Mouse (Mus musculus) left cerebral cortex, postnatal 14 days (tissue): ENCODE results near the gene Wars2. TPM values are rescaled to one million over a fixed set of nuclear protein-coding genes. Genes with fewer than 3 reads are reported as not detected.

Experiments used
- DNase-seq, 2 experiments: peaks; one replicate each; pipeline ENCODE4 v3.0.0; 2021 to 2022; ENCODE audit warnings: low spot score in 2 of 2, mixed read lengths in 1 of 2
- intact Hi-C: fragments of 180-260 bp; cut with DNase I; formaldehyde crosslinking; loops from one replicate; pipeline ENCODE4 v1.15.1; 2025
- total RNA-seq, 2 experiments: library from RNA; stranded (reverse); gene quantifications; 2 replicates each; pipeline ENCODE4 v1.2.3; 2021

The Wars2 gene
- total RNA-seq, 2 experiments from 2014 or later: 7.6 to 8.5 TPM

DNA sequence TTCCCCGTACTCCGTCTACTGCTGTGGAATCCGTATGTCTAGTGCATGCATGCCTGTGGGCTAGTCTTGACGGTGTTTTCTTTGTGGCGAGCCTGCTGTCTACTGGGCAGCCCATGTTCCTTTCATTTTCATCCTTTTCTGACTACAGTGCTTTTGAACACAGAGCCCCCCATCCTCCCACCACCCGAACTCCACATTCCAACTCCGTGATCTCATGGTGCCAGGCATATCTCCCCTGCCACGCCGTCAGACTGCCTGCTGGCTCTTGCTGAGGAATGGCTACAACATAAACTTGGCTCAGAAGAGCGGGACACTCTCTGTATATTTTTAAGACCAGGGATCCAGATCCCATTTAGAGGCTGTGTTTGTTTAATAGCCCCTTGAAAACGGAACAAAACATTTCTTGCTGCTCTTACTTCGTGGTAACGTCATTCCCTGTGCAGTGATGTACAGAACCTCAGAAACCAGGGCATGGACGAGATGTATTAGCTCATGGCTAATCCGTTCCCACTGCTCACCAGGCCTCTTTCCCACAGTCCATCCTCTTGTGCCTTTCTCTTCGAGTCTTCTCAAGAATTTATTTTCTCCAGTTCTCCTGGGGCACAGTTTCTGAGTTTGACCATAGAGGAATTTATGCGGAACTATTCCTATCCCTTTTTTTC lies 42.6 kb downstream of the Wars2 start:
- intact Hi-C loops: no loop called here
- no peak for DNase-seq

GRCm38 (mm10) chr3:99184373-99184772 lies 43.5 kb downstream of the Wars2 start:
- intact Hi-C loops: no loop called here
- DNase-seq: peak in 1 of 2 experiments; percentile 15

GRCm38 (mm10) chr3:99188097-99188496 lies 47.2 kb downstream of the Wars2 start:
- intact Hi-C loops: no loop called here
- DNase-seq: no peak

DNA sequence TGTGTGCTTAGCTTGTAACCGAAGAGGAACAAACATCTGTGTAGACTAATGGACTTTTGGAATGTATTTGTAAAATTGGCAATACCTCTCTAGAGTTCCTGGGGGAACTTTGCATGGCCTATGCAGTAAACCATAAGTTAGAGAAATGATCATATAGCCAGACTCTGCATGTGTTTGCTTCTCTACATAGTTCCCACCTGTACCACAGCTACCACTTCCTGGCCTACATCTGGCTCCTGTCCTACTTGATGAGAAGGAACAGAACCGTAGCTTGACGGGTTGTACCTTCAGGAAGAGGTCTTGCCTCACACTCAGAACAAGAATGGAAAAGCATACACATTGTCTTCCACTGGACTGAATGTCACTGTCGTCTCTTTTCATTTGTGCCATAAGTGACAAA lies 52.7 kb downstream of the Wars2 start:
- intact Hi-C loops: no loop called here
- no peak for DNase-seq

DNA sequence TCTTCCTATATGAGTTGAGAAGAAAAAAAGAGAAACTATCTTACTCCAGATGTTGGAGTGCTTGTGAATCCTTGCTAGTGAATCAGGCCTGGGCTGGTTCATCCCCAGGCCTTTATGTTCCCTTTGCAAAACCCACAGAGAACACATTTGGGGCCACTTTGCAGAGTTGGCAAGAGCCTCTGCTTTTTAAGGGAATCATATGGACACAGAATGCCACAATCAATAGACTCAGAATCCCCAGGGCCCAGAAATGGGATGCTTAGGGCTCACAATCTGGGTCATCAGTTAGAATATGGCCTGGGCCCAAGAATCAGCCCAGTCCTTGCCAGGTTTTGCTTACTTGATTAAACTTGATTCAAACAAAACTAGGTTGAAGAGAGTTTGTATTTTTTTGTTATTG lies 62.5 kb downstream of the Wars2 start:
- intact Hi-C loops: no loop called here
- DNase-seq: no peak

DNA sequence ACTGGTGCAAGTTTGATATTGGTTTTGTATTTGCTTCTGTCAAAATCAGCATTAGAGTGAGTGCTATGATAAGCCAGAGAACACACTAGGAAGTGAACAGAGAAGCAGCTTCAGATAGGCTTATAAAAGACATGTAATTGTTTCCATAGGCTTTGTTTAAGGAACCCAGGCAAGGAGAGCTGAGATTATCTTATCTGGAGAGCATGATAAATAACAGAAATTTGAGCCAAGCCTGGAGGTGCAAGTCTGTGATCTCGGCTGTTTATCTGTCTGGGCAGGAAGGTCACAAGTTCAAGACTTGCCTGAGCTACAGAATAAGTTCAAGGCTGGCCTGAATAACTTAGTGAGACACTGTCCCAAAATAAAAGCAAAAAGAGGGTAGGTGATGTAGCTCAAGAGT lies 67.5 kb downstream of the Wars2 start:
- DNase-seq: no peak
- intact Hi-C loops: no loop called here

- intact Hi-C loops: no loop called here
- no peak for DNase-seq
These were observed 70.3 kb downstream of the Wars2 start for GRCm38 (mm10) chr3:99211105-99211698.

DNA sequence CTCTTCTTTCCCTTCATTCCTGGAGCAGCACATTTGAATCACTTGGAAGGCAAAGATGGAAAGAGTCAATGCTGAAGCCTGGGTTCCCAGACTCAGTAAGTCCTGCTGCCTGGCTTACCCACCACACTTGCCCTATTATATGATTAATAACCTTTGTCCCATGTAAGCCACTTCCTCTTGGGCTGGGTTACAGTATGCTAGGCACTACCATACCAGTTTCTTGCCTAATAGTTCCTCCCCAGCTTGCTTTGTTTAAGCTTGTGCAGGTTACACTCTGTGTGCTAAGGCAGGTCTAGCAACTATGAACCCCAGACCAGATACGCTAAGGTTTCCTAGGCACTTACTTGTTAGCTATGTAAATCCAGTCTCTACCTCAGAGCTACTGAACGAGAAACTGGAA lies 86.9 kb downstream of the Wars2 start:
- intact Hi-C loops: no loop called here
- no peak for DNase-seq

DNA sequence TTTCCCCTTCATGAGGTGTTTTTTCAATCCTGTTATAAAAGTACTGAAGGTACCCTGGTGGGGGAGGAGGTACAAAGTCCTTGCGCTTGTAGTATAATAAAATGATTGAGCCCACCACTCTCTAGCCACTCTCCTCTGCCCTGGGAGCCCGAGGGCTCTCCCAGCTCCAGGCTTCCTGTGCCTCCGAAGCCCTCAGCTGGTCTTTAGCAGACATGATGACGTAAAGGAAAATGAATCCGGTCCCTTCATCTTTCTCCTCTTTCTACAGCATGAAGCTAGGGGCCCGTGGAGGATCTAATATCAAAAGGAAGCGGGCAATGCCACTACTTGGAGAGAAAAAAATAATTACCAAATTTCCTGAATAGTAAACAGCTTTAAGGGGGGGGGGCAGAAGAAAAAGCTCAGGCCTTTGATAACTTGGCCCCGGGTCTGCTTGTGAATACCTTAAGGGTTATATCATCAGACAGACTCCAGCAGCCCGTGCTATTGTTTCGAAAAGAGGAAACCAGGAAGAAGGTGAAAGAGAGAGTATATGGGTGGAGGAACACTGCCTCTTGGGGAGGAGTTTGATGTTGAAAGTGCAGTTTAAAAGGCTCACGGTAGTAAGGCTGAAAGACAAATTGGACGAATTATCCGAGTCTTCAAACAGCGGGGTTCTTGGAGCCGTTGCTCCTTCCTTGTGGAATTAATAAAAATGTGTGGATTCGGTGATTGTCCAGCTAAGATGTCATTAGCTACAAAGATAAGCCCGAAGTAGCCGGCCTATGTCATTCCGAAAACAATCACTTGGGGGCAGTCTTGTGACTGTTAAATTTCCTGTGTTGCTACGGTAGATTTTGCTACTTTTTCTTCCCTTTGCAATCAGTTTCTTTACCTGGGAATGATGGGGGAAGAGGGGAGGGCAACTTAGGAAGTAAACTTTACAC lies 92.8 kb downstream of the Wars2 start:
- DNase-seq: peak; percentile 25 to 46
- intact Hi-C loops: loop anchor here (2.0 to 10.0 kb wide), 2 partner anchors 319 to 705 kb away; no protein-coding TSS in a partner anchor

GRCm38 (mm10) chr3:99234319-99234869 lies 93.5 kb downstream of the Wars2 start:
- intact Hi-C loops: loop anchor here (2.0 to 10.0 kb wide), 2 partner anchors 320 to 704 kb away; no protein-coding TSS in a partner anchor

GRCm38 (mm10) chr3:99235116-99235803 lies 94.4 kb downstream of the Wars2 start:
- DNase-seq: no peak
- intact Hi-C loops: loop anchor here (2.0 to 10.0 kb wide), 2 partner anchors 320 to 704 kb away; no protein-coding TSS in a partner anchor

More at GRCm38 (mm10) chr3:99234319-99234869, 93.5 kb downstream of the Wars2 start:
- DNase-seq: no peak

DNA sequence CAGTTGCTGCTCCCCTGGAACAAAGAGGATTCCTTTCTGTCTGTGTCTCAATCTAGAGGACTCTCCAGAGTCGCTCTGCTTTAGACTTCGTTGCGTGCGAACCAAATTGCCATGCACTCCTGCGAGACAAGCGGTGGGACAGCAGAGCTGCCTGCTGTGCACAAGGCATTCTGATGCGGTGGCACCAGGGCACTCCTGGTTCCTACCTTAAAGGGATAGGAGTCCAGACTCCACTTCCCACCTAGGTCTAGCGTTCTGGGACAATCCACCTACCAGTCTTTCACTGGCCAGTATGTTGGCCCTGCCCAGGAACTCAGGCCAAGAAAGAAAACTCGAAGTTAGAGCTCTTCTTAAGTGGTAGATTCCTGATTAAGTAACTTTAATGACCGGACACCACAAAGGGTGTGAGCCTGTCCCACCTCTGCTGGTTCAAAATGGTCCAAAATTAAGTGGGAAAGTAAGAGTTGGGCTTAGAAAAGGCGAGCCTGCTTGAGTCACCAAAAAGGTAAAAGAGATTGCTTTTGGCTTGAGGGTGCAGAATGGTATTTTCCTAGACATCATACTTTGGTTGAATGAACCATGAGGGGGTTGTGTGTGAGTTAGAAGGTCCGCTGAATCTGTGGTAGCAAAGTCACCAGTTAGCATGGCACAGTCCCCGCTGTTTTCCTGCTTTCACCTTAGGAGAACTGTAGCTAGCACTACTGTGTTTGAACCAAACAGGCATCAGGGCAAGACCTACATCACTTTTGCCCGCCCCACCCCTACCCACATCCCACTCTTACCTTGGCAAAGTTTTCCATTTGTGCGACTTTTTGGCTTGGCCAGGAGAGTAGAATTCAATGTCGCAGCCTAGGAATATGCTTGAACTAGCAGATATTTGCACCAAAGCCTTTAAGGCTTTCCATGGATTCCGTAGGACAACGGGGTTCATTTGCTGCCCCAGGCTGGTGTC lies 95.2 kb downstream of the Wars2 start:
- intact Hi-C loops: loop anchor here (2.0 to 10.0 kb wide), 2 partner anchors 321 to 703 kb away; no protein-coding TSS in a partner anchor
- no peak for DNase-seq

GRCm38 (mm10) chr3:99238691-99239090 lies 97.8 kb downstream of the Wars2 start:
- DNase-seq: no peak
- intact Hi-C loops: loop anchor here (10.0 kb wide), 1 partner anchor 324 kb away; no protein-coding TSS in a partner anchor

GRCm38 (mm10) chr3:99239301-99240045 lies 98.6 kb downstream of the Wars2 start:
- DNase-seq: no peak
- intact Hi-C loops: loop anchor here (10.0 kb wide), 1 partner anchor 325 kb away; no protein-coding TSS in a partner anchor

- intact Hi-C loops: no loop called here
- DNase-seq: no peak
These were observed 99.4 kb downstream of the Wars2 start, which contains the start of gene Tbx15 for GRCm38 (mm10) chr3:99240213-99240720. Gene Tbx15, plus strand, starts transcription at chr3:99240381.

- intact Hi-C loops: no loop called here
These were observed 100.2 kb downstream of the Wars2 start for GRCm38 (mm10) chr3:99240811-99241738.

More at GRCm38 (mm10) chr3:99240811-99241738, 100.2 kb downstream of the Wars2 start:
- DNase-seq: no peak
